Mouse (Mus musculus): ENCODE results near the gene Gm20219.

The Gm20219 gene

DNA sequence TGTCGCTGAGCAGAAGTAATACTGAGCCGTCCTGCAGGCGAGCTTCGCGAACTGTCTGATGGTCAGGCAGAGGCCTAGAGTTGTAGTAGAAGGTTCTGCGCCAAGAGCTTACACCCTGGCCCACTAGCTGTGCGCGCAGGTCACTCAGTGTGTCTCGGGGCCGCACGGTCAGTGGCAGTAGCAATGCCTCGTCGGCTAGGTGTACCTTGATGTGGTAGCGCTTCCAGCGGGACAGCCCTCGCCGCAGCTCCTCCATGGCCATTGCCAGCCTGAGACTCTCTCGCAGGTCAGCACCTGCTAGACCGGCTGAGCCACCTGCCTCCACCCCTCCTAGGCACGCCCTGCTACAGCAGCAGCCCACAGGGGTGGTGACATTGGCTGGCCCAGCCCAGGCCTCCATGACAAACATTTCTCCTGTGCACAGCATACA, at the start of gene Gm20219:
Gm20219 (minus strand) TSS at position 266 of the 430 bp plus-strand sequence.
- no peak for DNase-seq (ENCODE audit: low spot score in 2 of 2)

DNA sequence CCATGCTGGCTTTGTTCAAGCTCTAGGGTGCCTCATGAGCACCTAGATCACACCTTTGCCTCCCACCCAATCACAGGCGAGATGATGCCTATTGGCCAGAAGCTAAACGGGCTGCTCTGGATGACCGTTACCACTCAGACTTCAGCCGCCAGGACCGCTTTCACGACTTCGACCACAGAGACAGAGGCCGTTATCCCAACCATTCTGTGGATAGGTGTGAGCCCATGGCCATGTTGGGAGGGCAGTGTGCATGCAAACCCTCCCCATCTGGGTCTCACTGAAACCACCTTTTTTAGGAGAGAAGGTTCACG, 49.8 kb upstream of the Gm20219 start:
- no peak for DNase-seq (ENCODE audit: low spot score in 2 of 2)

GRCm38 (mm10) chr17:56603186-56604069, 49.2 kb upstream of the Gm20219 start:
- no peak for DNase-seq (ENCODE audit: low spot score in 2 of 2)

- DNase-seq (ENCODE audit: low spot score in 2 of 2): no peak
Measured at GRCm38 (mm10) chr17:56593527-56594271, 39.5 kb upstream of the Gm20219 start.

DNA sequence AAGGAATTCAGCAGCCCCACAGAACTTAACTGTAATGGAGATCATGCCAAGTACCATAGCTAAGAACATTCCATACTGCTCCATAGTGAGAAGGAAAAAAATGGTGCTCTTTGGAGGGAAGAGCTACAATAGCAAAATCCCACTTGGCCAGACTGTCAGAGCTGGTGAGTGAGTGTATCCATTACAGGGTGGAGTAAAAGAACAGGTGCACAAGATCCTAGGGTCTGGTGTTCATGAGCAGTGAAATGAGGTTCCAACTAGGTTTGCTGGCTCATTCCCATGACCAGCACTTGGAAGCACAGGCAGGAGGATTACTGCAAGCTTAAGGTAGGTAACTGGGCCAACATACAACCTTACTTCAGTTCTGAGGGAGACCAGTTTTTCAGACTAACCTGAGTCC, 38.4 kb upstream of the Gm20219 start:
- no peak for DNase-seq (ENCODE audit: low spot score in 2 of 2)

GRCm38 (mm10) chr17:56588921-56589320, 34.7 kb upstream of the Gm20219 start:
- DNase-seq (ENCODE audit: low spot score in 2 of 2): no peak

GRCm38 (mm10) chr17:56587773-56588172, 33.6 kb upstream of the Gm20219 start:
- no peak for DNase-seq (ENCODE audit: low spot score in 2 of 2)

GRCm38 (mm10) chr17:56585171-56585821, 31.1 kb upstream of the Gm20219 start:
- DNase-seq (ENCODE audit: low spot score in 2 of 2): peak; percentile 34 to 37

- peak; percentile 99 for DNase-seq (ENCODE audit: low spot score in 2 of 2)
Measured at GRCm38 (mm10) chr17:56584257-56585130, 30.3 kb upstream of the Gm20219 start, which contains the start of the genes Safb2 and Safb. Gene Safb2 (minus strand): TSS chr17:56584585. Gene Safb (plus strand): TSS chr17:56584825.

- DNase-seq (ENCODE audit: low spot score in 2 of 2): peak in 1 of 2 experiments; percentile 34
Measured at GRCm38 (mm10) chr17:56583611-56584256, 29.5 kb upstream of the Gm20219 start.

DNA sequence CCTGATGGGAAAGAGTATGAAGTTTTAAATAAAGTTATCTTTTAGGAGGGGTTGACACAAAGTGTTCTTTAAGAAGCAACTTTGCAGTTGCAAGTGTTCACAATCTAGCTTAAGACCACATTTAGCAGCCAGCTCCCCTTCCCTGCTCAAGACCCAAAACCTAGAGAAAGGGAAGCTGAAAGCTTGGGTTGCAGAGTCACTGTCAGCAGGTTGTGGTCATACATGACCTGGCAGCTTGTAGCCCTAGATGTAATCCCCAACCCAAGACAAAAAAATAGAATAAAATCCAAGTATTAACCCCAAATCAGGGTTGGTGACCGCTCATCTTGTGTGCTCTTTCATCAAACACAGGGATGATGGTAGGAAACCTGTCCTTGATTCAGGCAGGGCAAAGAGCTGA, 28.9 kb upstream of the Gm20219 start:
- no peak for DNase-seq (ENCODE audit: low spot score in 2 of 2)

GRCm38 (mm10) chr17:56572939-56573338, 18.8 kb upstream of the Gm20219 start:
- no peak for DNase-seq (ENCODE audit: low spot score in 2 of 2)

DNA sequence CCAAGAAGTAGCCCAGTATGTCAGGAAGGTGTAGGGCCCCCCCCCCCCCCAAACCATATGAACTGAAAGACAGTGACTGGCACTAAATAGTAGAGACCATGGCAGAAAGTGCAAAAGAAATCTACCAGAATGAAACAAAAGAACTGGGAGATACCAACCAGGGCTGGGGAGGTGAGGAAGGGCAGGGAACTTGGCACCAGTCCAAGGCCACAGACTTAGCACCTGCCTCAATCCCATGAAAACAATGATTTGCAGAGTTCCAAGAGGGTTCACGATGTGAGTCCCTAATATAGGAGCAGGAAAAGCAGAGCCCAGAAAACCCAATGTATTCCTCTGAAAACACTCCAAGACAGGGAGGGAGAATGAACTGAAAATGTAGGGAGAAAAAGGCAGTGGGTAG, 18.0 kb upstream of the Gm20219 start:
- no peak for DNase-seq (ENCODE audit: low spot score in 2 of 2)

GRCm38 (mm10) chr17:56570287-56570686, 16.1 kb upstream of the Gm20219 start:
- no peak for DNase-seq (ENCODE audit: low spot score in 2 of 2)

DNA sequence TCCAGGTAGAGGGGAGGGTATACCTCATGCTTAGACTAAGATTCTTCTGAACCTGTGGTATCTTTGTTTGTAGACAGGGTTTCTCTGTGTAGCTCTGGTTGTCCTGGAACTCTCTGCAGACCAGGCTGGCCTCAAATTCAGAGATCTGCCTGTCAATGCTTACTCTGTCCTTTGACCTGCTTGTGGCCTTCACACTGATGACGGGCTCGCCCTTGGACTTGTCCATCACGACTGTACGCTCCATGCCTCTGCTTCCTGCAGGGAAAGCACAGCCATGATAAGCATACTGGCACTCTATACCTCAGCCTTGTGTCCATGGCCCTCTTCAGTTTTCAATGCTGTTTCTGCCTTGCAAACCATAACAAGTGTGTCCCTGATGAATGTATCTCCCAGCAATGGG, 13.2 kb upstream of the Gm20219 start:
- DNase-seq (ENCODE audit: low spot score in 2 of 2): no peak

DNA sequence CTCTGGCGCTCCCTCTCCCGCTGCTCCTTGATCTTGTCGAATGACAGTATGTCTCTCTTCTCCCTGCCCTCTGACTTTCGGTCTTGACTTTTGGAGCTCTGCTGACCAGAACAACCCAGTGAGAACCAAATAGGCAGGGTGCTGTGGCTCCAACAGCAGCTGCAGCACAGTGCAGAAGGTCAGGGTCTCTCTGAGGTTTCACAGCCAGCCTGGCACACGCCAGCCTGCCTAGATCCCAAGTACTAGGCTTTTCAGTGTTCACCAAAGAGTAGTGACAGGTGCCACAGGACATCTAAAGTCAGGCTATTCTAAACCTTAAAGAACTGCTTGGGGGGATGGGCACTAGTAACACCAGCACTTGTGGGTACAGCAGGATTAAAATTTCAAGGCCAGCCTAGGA, 12.7 kb upstream of the Gm20219 start:
- no peak for DNase-seq (ENCODE audit: low spot score in 2 of 2)

- DNase-seq (ENCODE audit: low spot score in 2 of 2): no peak
Measured at GRCm38 (mm10) chr17:56566293-56566692, 12.1 kb upstream of the Gm20219 start.

DNA sequence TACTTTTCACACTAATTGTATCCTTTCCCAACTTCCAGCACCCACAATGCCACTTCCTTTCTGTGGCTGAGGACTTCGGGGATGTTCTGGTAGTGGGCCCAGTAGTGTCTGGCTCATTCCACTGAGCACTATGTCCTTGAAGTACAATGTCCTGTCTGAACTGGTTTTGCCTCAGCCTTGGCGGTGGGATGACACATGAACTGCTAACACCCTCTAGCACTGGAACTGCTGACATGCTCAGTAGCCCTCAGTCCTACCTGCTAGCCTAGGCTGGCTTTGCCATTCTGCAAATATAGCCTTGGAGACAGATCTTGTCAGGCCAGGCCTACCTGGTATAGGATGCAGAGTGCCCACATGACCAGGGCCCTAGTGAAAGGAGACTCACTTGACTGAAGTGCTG, 7.7 kb upstream of the Gm20219 start:
- no peak for DNase-seq (ENCODE audit: low spot score in 2 of 2)

GRCm38 (mm10) chr17:56560131-56560530, 5.9 kb upstream of the Gm20219 start:
- no peak for DNase-seq (ENCODE audit: low spot score in 2 of 2)

DNA sequence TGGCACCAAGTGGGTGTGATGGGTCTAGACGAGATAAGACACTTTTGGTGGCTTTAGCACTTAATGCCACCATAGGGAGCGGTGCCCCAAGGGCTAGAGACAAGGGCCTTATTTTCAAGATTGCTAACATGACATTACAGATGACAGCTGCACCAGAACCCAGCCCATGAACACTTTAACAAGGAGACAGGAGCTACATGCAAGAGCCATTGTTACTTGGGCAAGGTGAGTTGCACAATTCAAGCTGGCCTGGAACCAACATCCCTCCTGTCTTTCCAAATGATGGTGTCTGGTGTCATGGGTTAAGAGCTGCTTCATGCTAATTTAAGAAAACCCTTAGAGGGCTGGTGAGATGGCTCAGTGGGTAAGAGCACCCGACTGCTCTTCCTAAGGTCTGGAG, 5.2 kb upstream of the Gm20219 start:
- no peak for DNase-seq (ENCODE audit: low spot score in 2 of 2)

DNA sequence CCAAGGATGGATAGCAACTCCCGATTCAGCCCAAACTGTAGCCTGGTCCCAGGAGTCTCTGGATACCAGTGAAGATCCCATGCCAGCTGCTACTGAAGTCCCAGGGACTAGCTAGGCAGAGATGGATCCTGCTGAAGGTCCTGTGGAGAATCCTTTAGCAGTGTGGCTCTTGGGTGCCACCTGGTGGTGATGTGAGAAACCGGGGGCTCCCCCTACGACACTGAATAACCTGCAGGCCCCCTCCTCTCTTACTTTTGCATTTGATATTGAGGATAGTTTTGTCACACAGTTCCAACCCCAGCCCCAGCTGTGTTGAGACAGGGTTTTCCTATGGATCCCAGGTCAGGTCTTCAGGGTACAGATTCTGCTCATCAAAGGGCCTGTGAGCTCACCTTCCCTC, 4.3 kb upstream of the Gm20219 start:
- peak; percentile 40 to 43 for DNase-seq (ENCODE audit: low spot score in 2 of 2)
